ENCODE assay signal across 8 mouse cellular contexts in the genomic region with DNA sequence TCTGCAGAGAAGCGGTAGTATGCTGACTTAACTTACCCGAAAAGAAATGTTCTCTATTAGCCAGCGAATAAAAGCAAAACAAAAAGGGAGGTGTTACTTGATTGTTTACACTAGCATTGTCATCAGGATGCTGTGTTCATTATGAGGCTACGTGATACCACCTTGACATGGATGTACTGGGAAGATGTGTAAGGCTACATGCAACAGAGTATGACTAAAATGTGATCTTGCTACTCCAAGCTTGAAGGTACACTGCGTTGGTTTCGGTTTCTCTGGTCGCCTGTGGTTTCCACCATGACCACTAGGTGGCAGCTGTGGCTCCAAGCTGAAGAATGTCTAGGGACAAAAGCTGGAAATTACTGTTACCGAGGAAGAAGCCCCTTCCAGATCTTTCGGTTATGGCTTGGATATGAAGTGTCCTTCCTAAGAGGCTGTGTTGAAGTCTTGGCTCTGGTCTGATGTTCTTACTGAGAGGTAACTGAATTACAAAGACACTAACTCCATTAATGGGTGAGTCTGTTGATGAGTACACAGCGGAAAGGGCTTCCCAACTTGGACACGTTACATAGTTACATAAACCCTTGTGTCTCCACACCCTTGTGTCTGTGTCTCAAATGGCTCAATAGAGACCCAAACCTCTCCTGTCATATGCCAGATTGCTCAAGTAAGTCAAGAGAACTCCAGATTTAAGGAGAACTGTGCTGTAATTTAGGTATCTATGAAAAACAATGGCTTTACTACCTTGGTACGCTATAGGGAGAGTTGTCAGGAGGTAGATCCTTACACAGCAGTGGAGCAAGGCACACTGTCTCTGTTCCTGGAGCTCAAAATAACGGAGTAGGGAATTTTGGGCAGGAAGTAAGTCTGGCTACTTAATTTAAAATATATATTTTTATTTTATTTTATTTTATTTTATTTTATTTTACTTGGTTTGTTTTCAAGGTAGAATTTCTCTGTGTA.
DNase-seq lines count a peak whose midpoint lies in the region; ATAC-seq and TF ChIP-seq lines count a peak whose summit lies in the region.
"Not testable (repeated sequence)": the region's sequence is repeated elsewhere in the genome, so short reads cannot be mapped to it uniquely, and the experiment has no call there.

No protein-coding gene starts in this region.

- H3K4me1 ChIP-seq in forebrain, postnatal 0 days (ENCODE audit: insufficient read depth); liver, embryonic 16.5 days (ENCODE audit: control insufficient read depth, low read depth, low read length): not testable (repeated sequence)

- H3K9ac ChIP-seq in forebrain, postnatal 0 days; liver, embryonic 16.5 days (ENCODE audit: low read depth, low read length): not testable (repeated sequence)

- H3K27me3 ChIP-seq in forebrain, postnatal 0 days (ENCODE audit: insufficient read depth, low read length); liver, embryonic 16.5 days (ENCODE audit: control insufficient read depth, insufficient read depth, low read depth, low read length): not testable (repeated sequence)

- H3K9me3 ChIP-seq in forebrain, postnatal 0 days (ENCODE audit: low read length); liver, embryonic 16.5 days (replicated peaks; ENCODE audit: control insufficient read depth, low read length): not testable (repeated sequence)

- not testable (repeated sequence) for H3K36me3 ChIP-seq in forebrain, postnatal 0 days (ENCODE audit: insufficient read depth); liver, embryonic 16.5 days (ENCODE audit: control insufficient read depth, insufficient read depth)

- DNase-seq in Muller cell, postnatal 12 days (ENCODE audit: inconsistent ontology term), result peak; percentile 35
- peak; percentile 36 for DNase-seq in cerebellum, adult 9-11 months
- DNase-seq in forebrain, postnatal 0 days, result peak; percentile 55
- DNase-seq in heart, postnatal 4 days, result peak; percentile 28
- DNase-seq in kidney, postnatal 4 days, result peak; percentile 7 to 26
- DNase-seq in telencephalon, adult 2 months (ENCODE audit: low read depth, low spot score), result peak; percentile 17

- peak; percentile 87 for ATAC-seq in forebrain, postnatal 0 days
- peak; percentile 60; the same call in 1 of the 2 replicates for ATAC-seq in liver, embryonic 16.5 days (ENCODE audit: low read depth)
- peak; percentile 90 for ATAC-seq in monocyte, adult 5-6 weeks (replicated peaks; ENCODE audit: insufficient number of reproducible peaks, low FRiP score, low TSS enrichment, poor library complexity, severe bottlenecking)

- not testable (repeated sequence) for H3K27ac ChIP-seq in forebrain, postnatal 0 days (ENCODE audit: low read depth, low read length); liver, embryonic 16.5 days (ENCODE audit: low read length)

- not testable (repeated sequence) for H3K4me3 ChIP-seq in forebrain, postnatal 0 days (ENCODE audit: low read depth, low read length)
- H3K4me3 ChIP-seq in liver, embryonic 16.5 days (ENCODE audit: low read depth, low read length), result peak overlapping the region; percentile 21

- H3K4me2 ChIP-seq in forebrain, postnatal 0 days (ENCODE audit: low read depth), result 0 out of 2 replicates have a peak overlapping the region, but pooled peaks have one; percentile 10
- peak overlapping the region; percentile 39 for H3K4me2 ChIP-seq in liver, embryonic 16.5 days (ENCODE audit: low read depth, low read length)

- peak; percentile 59 for TF ChIP-seq CTCF in forebrain, postnatal 0 days (IDR thresholded peaks at IDR 0.05; ENCODE audit: low read depth)

- WGBS in forebrain, postnatal 0 days, result 61% methylated on average over 11 of the region's 13 CpGs
- WGBS in liver, embryonic 16.5 days (ENCODE audit: insufficient replicate concordance), result 50% methylated on average over 11 of the region's 13 CpGs
